Mouse (Mus musculus) urinary bladder, postnatal 25 days (tissue): ENCODE data around the gene Cpne1.

Experiments used
- DNase-seq: peaks from one replicate; pipeline ENCODE4 v3.0.0; 2022; ENCODE audit warnings: low spot score

The Cpne1 gene

GRCm38 (mm10) chr2:156079674-156080073, 32.1 kb downstream of the Cpne1 start:
- DNase-seq: no peak

GRCm38 (mm10) chr2:156079183-156079560, 32.6 kb downstream of the Cpne1 start:
- DNase-seq: no peak

GRCm38 (mm10) chr2:156078421-156079182, 33.2 kb downstream of the Cpne1 start:
- DNase-seq: no peak

- no peak for DNase-seq
Measured at GRCm38 (mm10) chr2:156077461-156077860, 34.3 kb downstream of the Cpne1 start.

- no peak for DNase-seq
Measured at GRCm38 (mm10) chr2:156073725-156074124, 38.0 kb downstream of the Cpne1 start.

- DNase-seq: no peak
Measured at GRCm38 (mm10) chr2:156071236-156071635, 40.5 kb downstream of the Cpne1 start.

- DNase-seq: no peak
Measured at GRCm38 (mm10) chr2:156067916-156068315, 43.8 kb downstream of the Cpne1 start.

GRCm38 (mm10) chr2:156066126-156066525, 45.6 kb downstream of the Cpne1 start:
- DNase-seq: no peak

- DNase-seq: peak; percentile 73
Measured at GRCm38 (mm10) chr2:156065099-156066041, 46.4 kb downstream of the Cpne1 start, which contains the start of gene Spag4. TSS of gene Spag4 (plus strand) at chr2:156065175.

- DNase-seq: peak; percentile 57
Measured at GRCm38 (mm10) chr2:156052816-156053215, 58.9 kb downstream of the Cpne1 start, which contains the start of gene Fer1l4. TSS of gene Fer1l4 (minus strand) at chr2:156052947.

- no peak for DNase-seq
Measured at GRCm38 (mm10) chr2:156047929-156048328, 63.8 kb downstream of the Cpne1 start.

GRCm38 (mm10) chr2:156042903-156043302, 68.9 kb downstream of the Cpne1 start:
- DNase-seq: no peak

GRCm38 (mm10) chr2:156039390-156039789, 72.4 kb downstream of the Cpne1 start:
- no peak for DNase-seq

GRCm38 (mm10) chr2:156025482-156025881, 86.3 kb downstream of the Cpne1 start:
- no peak for DNase-seq
